Mouse (Mus musculus) left cerebral cortex, postnatal 4 days (tissue): Measurements from ENCODE around the gene Gdpd4. TPM values are rescaled to one million over a fixed set of nuclear protein-coding genes. Genes with fewer than 3 reads are reported as not detected.
A peak's percentile ranks its signal among the peaks of the same experiment; 100 is the strongest.

ENCODE experiments used
- DNase-seq: peaks from one replicate; pipeline ENCODE4 v3.0.0-alpha.2; 2022
- intact Hi-C: fragments of 180-260 bp; cut with DNase I; formaldehyde crosslinking; loops from one replicate; pipeline ENCODE4 v1.15.1; 2025
- total RNA-seq, 2 experiments: library from RNA; stranded (reverse); gene quantifications; 2 replicates each; pipeline ENCODE4 v1.2.3; 2021

Gene Gdpd4
- not detected for total RNA-seq

DNA sequence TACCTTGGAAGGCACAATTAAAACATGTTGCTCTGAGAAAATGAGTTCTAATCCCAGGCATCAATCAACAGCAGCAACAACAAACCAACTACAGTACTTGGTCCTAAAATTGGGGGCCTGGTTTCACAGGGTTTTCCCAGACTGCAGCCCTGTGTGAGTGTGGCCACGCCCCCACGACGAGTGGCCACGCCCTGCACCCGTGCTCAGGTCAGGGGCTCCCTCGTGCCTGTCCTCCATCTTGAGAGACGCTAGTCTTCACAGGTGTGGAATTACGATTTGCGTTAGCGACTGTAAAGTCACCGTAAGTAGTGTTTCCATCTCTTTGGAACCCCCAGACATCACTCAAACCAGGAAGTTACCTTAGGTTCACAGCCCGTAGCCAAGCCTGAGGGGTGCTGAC is at the start of gene Gdpd4:
Gene Gdpd4 (plus strand): TSS at position 214 of the 400 bp plus-strand sequence.
- DNase-seq: no peak
- intact Hi-C loops: no loop called here

DNA sequence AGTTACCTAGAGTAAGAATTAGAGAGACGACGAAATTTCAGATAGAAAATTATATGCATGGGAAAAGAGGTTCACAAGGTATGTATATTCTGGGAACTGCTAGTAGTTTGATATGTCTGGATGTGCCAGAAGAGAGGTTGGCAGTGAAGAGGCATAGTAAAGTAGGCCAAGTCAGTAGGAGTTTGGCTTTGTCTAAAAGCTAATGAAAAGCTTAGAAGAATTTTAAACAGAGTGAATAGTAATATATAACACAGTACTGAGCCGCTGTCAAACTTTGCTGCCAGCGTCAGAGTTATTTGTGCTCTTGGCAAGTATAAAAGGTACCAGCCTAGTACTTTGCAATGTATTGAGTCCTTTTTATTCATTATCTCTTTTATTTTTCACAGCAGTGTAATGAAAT is 47.4 kb upstream of the Gdpd4 start:
- DNase-seq: no peak

DNA sequence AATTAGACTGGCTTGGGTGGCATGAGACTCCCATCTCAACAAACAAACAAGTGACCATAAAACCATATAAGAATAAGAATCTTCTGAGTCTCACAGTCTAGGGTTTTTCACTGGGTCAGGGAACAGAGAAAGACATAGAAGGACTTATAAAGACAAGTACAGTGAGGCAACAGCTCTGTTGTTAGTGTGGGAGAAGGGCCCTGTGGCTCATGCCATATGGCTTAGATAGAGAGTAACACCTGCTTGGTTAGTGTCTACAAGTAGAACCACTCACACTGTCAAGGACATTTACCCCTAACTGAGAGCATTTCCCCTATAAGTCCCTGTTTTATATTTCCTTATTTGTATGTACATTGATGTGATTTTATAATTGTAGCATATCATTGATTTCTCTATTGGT is 46.4 kb upstream of the Gdpd4 start:
- DNase-seq: peak; percentile 13
- intact Hi-C loops: no loop called here

More for the DNA sequence above, 47.4 kb upstream of the Gdpd4 start:
- intact Hi-C loops: no loop called here

DNA sequence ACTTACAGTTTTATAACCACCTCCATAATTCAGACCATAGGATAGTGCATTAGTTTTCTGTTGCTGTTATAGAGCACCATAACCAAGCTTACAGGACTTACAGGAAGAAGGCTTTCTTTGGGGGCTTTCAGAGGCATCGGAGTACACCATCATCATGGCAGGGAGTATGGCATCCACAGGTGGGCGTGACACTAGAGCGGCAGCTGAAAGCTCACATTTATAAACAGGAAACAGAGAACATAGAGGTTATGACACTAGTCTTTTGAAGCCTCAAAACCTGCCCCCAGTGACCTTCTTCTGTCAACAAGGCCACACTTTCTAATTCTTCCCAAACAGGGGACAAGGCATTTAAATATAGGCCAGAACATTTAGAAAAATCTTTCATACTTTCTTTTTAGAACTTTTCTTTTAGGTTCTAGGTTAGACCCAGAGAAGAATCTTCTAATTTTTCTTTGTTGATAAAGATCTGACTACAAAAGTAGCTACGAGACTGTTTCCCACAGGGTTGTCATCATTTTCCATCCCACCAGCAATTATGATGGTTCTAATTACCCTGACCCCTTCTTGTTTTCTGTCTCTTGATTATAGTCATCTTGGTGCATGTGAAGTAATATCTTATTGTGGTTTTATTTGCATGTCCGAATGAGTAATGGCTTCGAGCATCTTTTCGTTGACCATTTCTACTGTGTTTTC is 41.8 kb upstream of the Gdpd4 start:
- DNase-seq: no peak
- intact Hi-C loops: no loop called here

DNA sequence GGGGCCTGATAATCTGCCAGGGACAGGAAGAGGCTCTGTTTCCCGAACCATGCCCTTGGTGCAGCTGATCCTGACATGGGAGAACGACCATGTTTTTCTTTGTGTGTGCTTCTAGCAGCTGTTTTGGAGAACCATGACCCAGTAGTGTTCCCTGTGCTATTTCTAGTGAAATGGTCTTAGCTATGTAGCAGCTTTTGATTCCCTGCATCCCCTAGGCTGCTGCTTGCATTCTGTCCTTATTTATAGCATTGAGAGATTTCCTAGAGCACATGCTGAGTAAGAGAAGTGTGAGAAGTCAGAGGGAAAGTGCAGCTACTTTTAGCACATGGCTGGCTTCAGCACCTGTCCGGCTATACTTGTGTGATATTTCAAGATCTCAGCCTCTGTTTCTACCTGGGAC is 8.1 kb upstream of the Gdpd4 start:
- intact Hi-C loops: no loop called here
- no peak for DNase-seq

DNA sequence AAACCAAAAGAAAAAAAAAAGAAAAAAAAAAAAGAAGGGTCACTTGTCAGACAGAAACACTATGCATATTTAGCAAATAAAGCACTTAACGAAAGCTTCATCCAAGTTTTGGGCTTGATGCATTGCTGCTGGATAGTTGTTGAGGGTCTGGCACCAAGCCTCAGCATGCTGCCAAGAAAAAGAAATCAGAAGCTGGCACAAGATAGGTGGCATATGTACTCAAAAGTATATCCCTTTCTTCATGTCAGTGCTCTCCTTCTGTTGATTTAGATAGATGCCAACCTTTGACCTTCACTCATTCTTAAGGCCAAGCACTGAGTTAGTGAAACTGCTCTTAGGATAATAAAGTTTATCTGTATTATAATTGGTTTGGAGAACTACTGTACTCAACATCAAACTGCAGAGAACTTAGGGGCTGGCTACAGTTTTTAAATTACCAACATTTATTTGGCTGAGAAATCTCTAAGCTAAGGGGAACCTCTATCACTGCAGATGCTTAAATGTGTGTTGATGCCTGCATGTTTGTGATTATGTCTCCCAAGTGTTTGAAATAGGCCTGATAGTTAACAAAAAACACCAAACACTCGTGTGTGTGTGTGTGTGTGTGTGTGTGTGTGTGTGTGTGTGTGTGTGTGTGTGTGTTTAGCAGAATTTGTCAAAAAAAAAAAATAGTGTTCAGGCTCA is 4.8 kb upstream of the Gdpd4 start:
- intact Hi-C loops: no loop called here
- peak; percentile 41 for DNase-seq

DNA sequence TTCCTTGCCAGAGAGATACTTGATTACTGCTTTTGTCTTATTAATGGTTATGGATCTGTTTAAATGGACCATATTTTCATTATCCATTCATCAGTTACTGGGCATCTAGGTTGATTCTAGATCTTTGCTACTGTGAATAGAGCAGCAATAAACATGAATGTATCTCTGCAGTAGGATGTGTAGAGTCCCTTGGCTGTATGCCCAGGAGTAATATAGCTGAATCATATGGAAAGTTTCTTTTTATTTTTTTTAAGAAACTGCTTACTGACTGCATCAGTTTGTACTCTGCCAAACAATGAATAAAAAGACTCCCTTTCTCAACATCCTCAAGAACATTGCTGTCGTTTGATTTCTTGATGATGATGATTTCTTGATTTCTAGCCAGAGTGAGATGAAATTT is 6.1 kb downstream of the Gdpd4 start:
- intact Hi-C loops: no loop called here
- no peak for DNase-seq

DNA sequence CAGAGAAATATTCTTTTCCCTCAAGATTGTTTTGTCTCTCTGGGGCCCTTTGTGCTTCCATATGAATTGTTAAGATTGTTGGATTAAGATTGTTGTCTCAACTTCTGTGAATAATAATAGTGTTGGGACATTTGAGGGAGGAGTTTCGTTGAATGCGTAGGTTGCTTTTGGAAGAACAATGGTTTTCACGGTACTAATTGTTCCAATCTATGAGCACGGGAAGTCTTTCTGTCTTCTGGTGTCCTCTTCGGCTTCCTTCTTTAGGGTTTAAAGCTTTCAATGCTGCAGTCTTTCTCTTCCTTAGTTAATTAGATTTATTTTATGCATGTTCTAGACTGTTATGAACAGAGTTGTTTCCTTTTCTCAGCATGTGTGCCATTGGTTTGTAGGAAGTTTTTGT is 7.2 kb downstream of the Gdpd4 start:
- intact Hi-C loops: no loop called here

DNA sequence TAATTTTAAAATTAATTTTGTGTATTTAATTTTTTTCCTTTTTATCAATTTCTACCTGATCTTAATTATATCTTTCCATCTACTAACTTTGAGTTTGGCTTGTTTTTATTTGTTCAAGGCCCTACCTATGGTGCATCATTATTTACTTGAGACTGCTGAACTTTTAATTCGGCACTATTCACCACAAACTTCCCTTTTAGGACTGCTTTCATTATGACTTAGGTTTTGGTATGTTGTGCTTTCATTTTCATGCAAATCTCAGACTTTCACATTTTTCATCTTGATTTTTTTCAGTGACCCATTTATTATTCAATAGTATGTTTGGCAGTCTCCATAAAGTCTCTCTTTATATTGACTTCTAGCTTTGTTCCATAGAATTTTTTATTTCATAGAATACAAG is 24.7 kb downstream of the Gdpd4 start:
- intact Hi-C loops: no loop called here
- no peak for DNase-seq

More for the DNA sequence above, 7.2 kb downstream of the Gdpd4 start:
- DNase-seq: no peak

DNA sequence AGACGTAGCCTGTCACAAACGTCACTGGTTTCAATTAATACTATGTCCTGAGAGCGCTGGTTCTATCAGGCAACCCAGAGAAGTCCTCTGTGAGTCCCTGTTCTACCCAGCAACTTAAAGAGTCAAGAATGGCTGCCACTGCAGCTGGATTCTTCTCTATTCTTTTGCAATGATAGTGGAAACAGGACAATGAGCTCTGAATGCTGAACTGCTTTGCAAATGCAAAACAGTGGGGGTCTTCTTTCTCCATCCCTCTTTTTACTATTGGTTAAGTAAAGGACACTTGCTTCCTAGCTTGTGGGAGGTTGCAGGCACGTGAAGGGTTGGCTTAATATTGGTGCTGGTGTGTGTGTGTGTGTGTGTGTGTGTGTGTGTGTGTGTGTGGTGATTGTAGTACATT is 52.7 kb downstream of the Gdpd4 start:
- intact Hi-C loops: no loop called here
- no peak for DNase-seq

DNA sequence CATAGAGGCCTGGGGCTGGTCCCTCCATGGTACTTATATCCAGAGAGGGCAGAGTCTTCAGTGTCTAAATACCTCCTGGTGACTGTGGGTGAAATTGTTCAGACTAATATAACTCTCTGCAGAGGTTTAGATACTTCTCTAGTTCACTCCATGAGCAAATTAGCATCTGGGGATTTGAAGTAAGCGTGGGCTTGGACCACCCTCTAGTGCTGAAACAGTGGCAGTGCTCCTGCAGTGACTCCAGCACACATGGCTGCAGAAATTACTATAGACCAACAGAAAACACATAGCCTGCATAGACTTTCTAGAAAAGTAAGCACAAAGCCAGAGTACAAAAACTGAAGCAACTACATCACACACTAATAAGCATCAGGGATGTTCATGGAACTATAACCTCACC is 57.7 kb downstream of the Gdpd4 start:
- DNase-seq: peak; percentile 37
- intact Hi-C loops: loop anchor here (1.0 kb wide), 1 partner anchor 229 kb away; no protein-coding TSS in a partner anchor

DNA sequence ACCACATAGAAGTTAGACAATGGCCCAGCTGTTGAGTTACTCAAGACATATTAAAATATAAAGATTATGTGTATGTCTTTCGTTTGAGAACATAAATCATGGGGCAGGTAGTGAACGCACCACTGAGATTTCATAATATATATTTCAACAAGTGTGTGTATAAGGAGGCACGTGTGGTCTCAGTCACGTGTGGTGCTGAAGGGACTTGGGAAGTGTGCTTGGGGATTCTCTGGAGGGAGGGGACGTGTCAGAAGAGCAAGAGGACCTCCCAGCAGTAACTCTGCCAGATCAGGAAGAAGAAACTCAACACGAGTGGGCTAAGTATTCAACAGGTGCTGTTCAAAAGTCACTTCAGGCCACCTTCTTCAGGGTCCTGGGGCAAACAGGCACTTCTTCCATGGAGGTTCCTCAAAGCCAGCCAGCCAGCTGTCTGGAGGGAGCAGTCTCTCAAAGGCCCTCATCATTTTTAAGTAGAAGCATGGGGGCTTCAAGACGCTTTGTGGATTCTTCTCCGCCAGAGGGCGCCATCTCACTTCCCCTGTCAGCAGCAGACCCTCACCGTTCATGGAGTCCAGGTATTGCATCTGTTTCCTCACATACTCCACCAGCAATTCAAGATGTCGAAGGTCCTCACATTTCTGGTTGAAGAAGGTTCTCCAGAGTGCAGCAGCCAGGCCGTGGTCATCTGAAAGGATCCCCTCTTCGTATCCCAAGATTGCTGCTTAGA is 64.5 kb downstream of the Gdpd4 start:
- intact Hi-C loops: no loop called here
- peak; percentile 58 for DNase-seq

DNA sequence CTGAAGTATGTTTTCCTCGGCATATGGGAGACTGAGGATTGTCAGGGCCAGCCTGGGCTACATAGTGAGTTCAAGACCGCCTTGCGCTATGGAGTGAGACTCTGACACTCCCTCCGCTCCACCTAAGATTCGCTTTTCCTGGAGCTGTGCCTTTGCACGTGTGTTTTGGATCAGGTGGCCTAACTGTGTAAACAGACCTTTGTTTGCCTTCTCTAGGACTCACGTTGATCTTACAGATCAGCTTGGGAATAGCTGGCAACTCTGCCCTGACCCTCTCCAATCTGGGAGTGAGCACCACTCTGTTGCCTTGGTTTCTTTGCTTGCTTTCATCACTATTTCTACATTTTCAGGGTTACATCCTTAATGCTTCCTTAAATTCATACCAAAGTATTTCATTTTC is 82.9 kb downstream of the Gdpd4 start:
- no peak for DNase-seq
- intact Hi-C loops: no loop called here

DNA sequence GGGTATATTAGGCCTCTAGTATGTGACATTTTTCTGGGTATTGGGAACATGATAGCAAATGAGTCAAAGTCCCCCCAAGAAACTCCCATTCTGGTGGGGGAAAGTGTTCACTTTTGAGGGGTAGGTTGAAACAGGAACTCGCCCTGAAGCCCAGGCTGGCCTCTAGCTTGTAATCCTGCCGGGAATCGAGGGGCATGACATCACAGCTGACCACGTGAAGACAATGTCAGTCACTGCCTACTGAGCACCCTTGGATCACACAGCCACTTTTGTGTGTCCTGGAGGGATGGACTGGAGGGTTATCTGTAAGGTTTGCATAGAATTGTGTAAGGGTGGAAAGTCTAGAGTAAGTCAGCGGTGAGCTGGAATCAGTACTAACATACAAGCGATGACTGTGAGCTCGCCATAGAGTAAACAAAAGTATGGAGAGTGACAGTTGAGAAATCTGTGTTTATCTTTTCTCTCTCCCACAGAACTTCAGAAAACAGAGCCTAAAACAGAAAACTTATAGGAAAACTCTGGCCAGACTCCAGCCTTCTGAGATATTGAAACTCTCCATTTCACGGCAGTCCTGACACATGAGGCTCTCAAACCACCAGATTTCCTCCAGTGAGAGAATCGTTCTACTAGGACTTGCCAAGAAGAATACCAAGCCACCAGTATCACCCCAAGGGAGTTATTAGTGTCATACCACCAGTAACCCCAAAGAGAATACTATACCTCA is 128.5 kb downstream of the Gdpd4 start:
- intact Hi-C loops: no loop called here
- no peak for DNase-seq

DNA sequence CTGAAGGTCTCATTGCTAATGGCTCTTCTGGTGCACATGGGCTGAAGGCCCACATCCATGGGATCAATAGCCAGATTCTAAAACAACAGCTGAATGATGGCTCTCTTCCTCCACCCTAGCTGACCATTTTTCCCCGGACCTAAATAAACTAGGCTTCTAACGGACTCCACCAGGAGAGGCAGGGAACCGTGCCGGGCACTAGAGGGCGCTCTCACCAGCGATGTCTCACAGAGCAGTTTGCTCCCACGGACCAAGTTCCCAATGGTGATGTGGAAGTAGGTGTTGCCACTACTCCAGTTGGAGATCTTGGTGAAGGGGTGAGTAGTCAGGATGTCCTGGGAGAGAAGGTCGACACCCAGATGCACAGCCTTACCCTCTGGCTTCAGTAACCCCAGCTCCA is 132.2 kb downstream of the Gdpd4 start:
- intact Hi-C loops: no loop called here
- peak; percentile 58 for DNase-seq

DNA sequence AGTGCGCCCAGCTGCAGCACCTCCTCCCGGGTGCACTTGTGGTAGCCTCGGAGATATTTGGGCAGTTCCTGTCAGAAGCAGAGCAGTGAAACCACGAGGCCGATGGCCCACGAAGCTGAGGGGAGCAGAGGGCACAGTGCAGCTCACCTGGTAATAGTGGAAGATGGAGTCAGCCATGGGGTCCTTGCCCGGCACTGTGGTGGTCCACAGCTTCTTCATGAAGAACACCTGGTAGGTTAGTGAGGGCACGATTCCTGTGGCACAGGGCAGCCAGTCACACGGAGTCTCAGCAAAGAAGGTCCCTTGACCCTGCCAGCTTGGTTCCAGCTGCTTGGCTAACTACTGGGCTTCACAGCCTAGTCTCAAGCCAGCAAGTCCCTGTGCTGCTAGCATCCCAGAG is 134.7 kb downstream of the Gdpd4 start:
- DNase-seq: no peak
- intact Hi-C loops: no loop called here

DNA sequence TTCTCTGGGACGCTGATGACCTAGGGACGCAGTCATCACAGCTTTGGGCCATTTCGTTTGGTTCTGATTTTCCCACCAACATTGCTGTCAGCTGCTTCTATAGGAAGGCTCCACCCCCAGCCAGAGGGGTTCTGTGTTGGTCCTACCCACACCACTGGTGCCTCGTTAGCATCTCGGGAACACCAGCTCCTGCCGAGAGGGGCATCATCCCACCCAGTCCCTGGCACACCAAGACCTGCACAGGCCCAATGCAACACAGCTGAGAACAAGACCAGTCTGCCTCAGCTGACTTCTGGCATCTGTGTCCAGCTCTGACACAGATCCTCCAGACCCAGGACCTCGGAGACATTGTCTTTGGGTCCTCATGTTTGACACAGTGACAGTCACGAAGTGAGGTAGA is 135.2 kb downstream of the Gdpd4 start:
- intact Hi-C loops: no loop called here
- no peak for DNase-seq

DNA sequence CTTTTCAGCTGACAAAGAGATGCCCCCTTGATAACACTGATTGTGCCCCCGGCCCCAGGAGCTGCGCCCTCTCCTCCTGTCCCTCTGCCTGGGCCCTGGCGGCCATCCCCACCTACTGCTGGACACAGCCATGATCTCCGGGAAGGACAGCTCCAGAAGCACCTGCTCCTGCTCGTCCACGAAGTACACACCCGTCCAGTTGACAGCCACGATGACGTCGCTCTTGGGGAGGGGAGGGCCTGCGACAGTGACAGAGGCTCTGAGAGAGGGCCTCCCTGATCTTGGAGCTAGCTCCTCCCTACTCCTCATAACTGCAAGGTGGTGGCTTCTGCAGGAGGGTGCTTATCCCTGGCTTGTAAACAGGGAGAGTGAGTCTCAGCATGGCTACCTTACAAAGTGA is 146.5 kb downstream of the Gdpd4 start:
- DNase-seq: no peak
- intact Hi-C loops: no loop called here

DNA sequence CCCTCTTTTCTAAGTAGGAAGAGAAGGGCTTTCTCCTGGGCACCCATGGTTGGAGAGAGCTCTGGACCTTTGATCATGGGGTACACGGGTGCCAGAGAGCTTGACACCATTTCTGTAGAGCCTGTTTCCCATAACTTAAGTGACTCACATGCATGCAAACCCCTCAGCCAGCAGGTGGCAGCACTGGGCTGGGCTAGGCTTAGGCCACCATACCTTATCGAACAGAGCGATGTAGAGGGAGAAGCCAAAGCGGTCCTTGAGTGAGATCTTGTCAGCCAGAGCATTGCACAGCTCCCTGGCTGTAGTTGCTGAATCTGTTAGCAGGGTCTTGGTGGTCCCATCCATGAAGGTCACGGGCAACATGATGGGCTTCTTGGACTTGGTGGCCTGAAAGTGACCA is 151.9 kb downstream of the Gdpd4 start:
- intact Hi-C loops: no loop called here
- DNase-seq: peak; percentile 90

DNA sequence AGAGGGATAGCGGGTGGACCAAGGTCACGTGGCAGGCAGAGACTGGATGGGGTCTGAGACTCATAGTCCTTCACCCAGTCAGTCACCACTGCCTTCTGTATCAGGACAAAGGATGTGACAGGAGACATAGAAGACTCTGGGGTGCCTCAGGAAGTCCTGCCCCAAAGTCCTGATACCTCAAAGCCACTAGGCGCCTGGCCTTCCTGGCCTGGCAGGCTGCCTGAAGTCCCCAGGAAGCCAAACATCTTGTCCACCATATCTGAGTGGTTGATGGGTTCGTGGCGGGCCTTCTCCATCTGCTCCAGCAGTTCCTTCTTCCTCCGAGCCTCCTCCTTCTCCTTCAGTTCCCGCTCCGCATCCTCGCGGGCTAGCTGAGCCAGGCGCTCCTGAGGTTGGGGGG is 157.7 kb downstream of the Gdpd4 start:
- DNase-seq: no peak
- intact Hi-C loops: no loop called here

DNA sequence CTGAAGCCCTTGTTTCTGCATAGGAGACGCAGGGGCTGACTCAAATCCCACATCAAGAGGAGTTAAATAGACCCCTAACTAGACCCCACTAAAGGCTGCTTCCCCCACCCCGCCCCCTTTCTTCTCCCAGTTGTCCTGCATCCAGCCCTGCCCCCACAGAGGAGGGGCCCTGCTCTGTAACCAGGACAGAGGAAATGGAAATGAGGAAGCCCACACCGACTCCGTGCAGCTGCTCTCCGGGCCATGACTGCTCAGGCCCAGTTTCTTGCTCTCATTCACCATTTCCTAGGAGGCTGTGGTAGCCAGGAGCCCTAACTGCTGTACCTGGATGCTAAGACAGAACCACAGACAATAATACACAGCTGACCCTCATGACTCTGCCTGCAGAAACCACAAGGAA is 162.6 kb downstream of the Gdpd4 start:
- intact Hi-C loops: no loop called here
- no peak for DNase-seq
